Mouse (Mus musculus) embryonic facial prominence, embryonic 15.5 days (tissue): ENCODE measurements around the gene S100b. TPM values are rescaled to one million over a fixed set of nuclear protein-coding genes. Genes with fewer than 3 reads are reported as not detected.

Source experiments
- ATAC-seq: fragments of 200-750 bp; cut with Nextera tagmentation; 2 replicates; pipeline ENCODE4 v1.8.0; 2017; ENCODE audit warnings: low read depth, moderate TSS enrichment; ENCODE audit not compliant: insufficient number of reproducible peaks, low FRiP score, low TSS enrichment
- H3K27ac ChIP-seq: fragments of 300-500 bp; sonication (generic); replicated peaks from 2 replicates; pipeline ENCODE4 v1.5.1; 2015; ENCODE audit warnings: mild to moderate bottlenecking, inconsistent platforms
- H3K27me3 ChIP-seq: fragments of 300-500 bp; sonication (generic); 2 replicates; pipeline ENCODE4 v1.6.1; 2015; ENCODE audit warnings: inconsistent platforms
- H3K36me3 ChIP-seq: fragments of 300-500 bp; sonication (generic); 2 replicates; pipeline ENCODE4 v1.6.1; 2015; ENCODE audit warnings: mild to moderate bottlenecking, inconsistent platforms
- H3K4me1 ChIP-seq: fragments of 300-500 bp; sonication (generic); 2 replicates; pipeline ENCODE4 v1.6.1; 2015; ENCODE audit warnings: inconsistent platforms
- H3K4me2 ChIP-seq: fragments of 300-500 bp; sonication (generic); replicated peaks from 2 replicates; pipeline ENCODE4 v1.6.1; 2015; ENCODE audit warnings: mild to moderate bottlenecking, inconsistent platforms
- H3K4me3 ChIP-seq: fragments of 300-500 bp; sonication (generic); replicated peaks from 2 replicates; pipeline ENCODE4 v1.5.1; 2015; ENCODE audit warnings: mild to moderate bottlenecking, inconsistent platforms
- H3K9ac ChIP-seq: fragments of 300-500 bp; sonication (generic); 2 replicates; pipeline ENCODE4 v1.6.1; 2015; ENCODE audit warnings: inconsistent platforms
- H3K9me3 ChIP-seq: fragments of 300-500 bp; sonication (generic); replicated peaks from 2 replicates; pipeline ENCODE4 v1.6.1; 2016; ENCODE audit warnings: inconsistent platforms
- WGBS: fragments of 180-500 bp; shearing (Covaris S2); methylation state at CpG from one replicate; pipeline ENCODE4 v1.1.7; 2015; 5-methylcytosine and 5-hydroxymethylcytosine counted together
- polyA plus RNA-seq: library from polyadenylated mRNA; unstranded; fragments of >200 nt; fragmentation: Nextera tagmentation; extraction: Ambion mirVana; gene quantifications from 2 replicates; pipeline ENCODE4 v1.2.1, GENCODE M21; 2015

Gene S100b
- polyA plus RNA-seq, 1 experiment from 2014 or later: 8.5 TPM

DNA sequence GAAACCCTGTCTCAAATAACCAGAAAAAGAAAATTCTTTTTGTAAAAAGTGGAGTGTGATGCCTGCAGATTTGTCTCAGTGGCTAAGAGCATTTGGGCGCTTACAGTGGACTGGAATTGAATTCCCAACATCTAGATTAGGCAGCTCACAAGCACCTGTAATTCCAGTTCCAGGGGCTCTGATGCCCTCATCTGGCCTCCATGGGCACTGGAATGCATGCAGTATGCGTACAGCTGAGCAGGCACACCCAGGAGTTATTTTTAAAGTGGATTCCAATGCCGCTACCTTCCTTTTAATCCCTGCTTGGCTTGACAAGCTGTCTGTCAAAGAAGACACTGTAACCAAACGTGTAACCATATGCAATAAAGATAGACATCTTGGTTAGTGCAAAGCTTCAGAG lies 14.3 kb upstream of the S100b start:
- no peaks in the 10 kb centered on the region for H3K36me3 ChIP-seq
- WGBS: 53% methylated on average over 4 of the region's 4 CpGs
- no peak for ATAC-seq
- no peak overlapping the region for H3K27ac ChIP-seq
- no peak overlapping the region for H3K4me2 ChIP-seq
- no peak overlapping the region for H3K9ac ChIP-seq
- peaks cover 9% of the 10 kb centered on the region; the same call in 1 of the 2 replicates for H3K4me1 ChIP-seq
- no peaks in the 10 kb centered on the region for H3K9me3 ChIP-seq
- no peak overlapping the region for H3K4me3 ChIP-seq
- H3K27me3 ChIP-seq: no peaks in the 10 kb centered on the region

DNA sequence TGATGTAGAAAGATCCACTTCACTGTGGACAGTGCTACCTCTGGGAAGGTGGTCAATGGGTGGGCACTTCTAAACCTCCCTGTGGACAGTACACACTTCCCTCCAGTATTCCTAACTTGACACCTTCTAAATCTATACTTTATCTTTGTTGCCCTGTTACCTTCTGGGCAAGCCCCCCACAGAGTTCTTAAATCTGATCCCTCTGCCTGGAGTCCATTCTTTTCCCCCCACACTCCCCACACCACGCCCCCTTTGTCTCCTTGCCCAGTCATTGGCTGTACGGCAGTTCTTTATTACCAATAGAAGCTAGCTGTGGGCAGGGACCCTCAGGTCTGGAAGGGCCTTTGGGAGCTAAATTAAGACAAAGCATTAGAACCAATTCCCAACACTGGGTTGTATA lies 8.5 kb upstream of the S100b start:
- no peak overlapping the region for H3K27ac ChIP-seq
- peaks cover 9% of the 10 kb centered on the region; the same call in 1 of the 2 replicates for H3K4me1 ChIP-seq
- no peak overlapping the region for H3K9ac ChIP-seq
- no peaks in the 10 kb centered on the region for H3K36me3 ChIP-seq
- H3K27me3 ChIP-seq: no peaks in the 10 kb centered on the region
- no peak overlapping the region for H3K4me3 ChIP-seq
- no peaks in the 10 kb centered on the region for H3K9me3 ChIP-seq
- no peak for ATAC-seq
- 71% methylated on average over 2 of the region's 2 CpGs for WGBS
- no peak overlapping the region for H3K4me2 ChIP-seq

DNA sequence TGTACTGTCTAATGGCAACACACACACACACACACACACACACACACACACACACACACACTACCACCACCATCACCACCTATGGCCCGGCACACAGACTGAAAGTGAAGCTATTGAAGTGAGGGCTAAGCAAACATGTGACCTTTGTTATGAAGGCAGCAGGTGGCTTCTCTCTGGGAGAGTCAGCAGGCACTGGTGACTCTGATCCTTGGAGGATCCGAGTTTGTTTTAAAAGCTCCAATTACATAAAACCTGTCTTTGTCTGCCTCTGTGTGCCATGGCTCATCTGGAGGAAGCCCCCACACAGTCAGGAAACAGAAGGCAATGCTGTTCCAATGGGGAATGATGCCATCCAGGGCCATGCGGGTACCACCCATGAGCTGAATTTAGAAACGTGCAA lies 7.1 kb upstream of the S100b start:
- Histone ChIP-seq H3K4me3 (no peak overlapping the region), H3K36me3 (no peaks in the 10 kb centered on the region), H3K27ac (no peak overlapping the region), H3K9ac (no peak overlapping the region), H3K27me3 (no peaks in the 10 kb centered on the region), H3K9me3 (no peaks in the 10 kb centered on the region), H3K4me2 (no peak overlapping the region), H3K4me1 (peaks cover 9% of the 10 kb centered on the region; the same call in 1 of the 2 replicates)
- WGBS: 52% methylated on average over 4 of the region's 4 CpGs
- ATAC-seq: no peak

DNA sequence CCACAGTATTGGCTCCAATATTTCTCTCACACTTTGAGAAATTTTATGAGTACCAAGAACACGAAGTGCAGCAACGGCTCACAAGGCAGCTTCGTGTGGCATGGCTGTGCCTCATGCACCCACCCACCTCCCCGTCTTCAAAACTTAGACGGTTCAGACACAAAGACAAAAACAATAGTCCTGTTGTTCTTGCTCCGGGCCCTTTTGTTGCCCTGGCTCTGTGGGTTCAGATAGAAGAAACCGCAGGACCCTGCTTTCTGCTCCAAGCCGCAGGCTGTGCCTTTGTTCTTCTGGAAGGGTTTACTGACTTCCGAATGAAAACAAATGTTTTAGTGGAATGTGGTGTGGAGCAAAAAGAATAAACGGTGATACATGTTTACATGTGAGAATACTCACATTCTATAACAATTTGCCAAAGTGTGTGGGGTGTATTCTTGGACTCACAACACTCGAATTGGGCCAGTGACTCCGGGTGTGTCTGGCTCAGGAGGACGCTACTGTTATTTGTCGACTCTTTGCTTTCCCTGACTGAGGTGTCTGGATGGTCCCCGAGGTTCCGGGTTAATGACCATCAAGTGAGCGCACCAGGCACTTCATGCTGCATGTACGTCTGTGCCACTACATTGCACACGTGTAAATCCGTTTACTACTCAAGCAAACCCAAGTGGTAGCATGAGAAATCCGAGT lies 5.5 kb upstream of the S100b start:
- H3K9me3 ChIP-seq: no peaks in the 10 kb centered on the region
- 0 out of 2 replicates have a peak overlapping the region, but pooled peaks have one; percentile 14 for H3K27ac ChIP-seq
- H3K4me1 ChIP-seq: peaks cover 9% of the 10 kb centered on the region; the same call in 1 of the 2 replicates
- H3K36me3 ChIP-seq: no peaks in the 10 kb centered on the region
- whole genome bisulfite sequencing: 33% methylated on average over 21 of the region's 21 CpGs
- no peak overlapping the region for H3K4me2 ChIP-seq
- no peaks in the 10 kb centered on the region for H3K27me3 ChIP-seq
- H3K4me3 ChIP-seq: no peak overlapping the region
- H3K9ac ChIP-seq: no peak overlapping the region
- ATAC-seq: peak; percentile 39; the same call in 1 of the 2 replicates

GRCm38 (mm10) chr10:76248647-76248968 lies 5.0 kb upstream of the S100b start:
- H3K36me3 ChIP-seq: no peaks in the 10 kb centered on the region
- H3K27me3 ChIP-seq: no peaks in the 10 kb centered on the region
- peaks cover 14% of the 10 kb centered on the region for H3K4me1 ChIP-seq
- H3K9me3 ChIP-seq: no peaks in the 10 kb centered on the region
- H3K9ac ChIP-seq: no peak overlapping the region
- ATAC-seq: no peak
- no peak overlapping the region for H3K4me3 ChIP-seq
- H3K27ac ChIP-seq: 0 out of 2 replicates have a peak overlapping the region, but pooled peaks have one; percentile 11
- WGBS: 47% methylated on average over 5 of the region's 5 CpGs
- H3K4me2 ChIP-seq: no peak overlapping the region

GRCm38 (mm10) chr10:76250870-76251269 lies 2.8 kb upstream of the S100b start:
- no peak overlapping the region for H3K9ac ChIP-seq

GRCm38 (mm10) chr10:76253079-76253478 lies 574 bp upstream of the S100b start:
- H3K36me3 ChIP-seq: no peaks in the 10 kb centered on the region; the same call in 1 of the 2 replicates
- H3K4me3 ChIP-seq: no peak overlapping the region
- no peaks in the 10 kb centered on the region for H3K27me3 ChIP-seq
- no peak overlapping the region for H3K9ac ChIP-seq
- ATAC-seq: 0 out of 2 replicates have a peak, but pooled peaks have one; percentile 1
- WGBS: 95% methylated on average over 1 of the region's 1 CpGs
- H3K4me2 ChIP-seq: no peak overlapping the region
- no peaks in the 10 kb centered on the region for H3K9me3 ChIP-seq
- no peak overlapping the region; the same call in 1 of the 2 replicates for H3K27ac ChIP-seq
- peaks cover 18% of the 10 kb centered on the region for H3K4me1 ChIP-seq

More at GRCm38 (mm10) chr10:76250870-76251269, 2.8 kb upstream of the S100b start:
- ATAC-seq: no peak
- Histone ChIP-seq H3K27ac (no peak overlapping the region), H3K27me3 (no peaks in the 10 kb centered on the region), H3K4me2 (no peak overlapping the region), H3K4me3 (no peak overlapping the region), H3K4me1 (peaks cover 16% of the 10 kb centered on the region), H3K36me3 (no peaks in the 10 kb centered on the region), H3K9me3 (no peaks in the 10 kb centered on the region)
- WGBS: 80% methylated on average over 7 of the region's 7 CpGs

- Histone ChIP-seq H3K27me3 (no peaks in the 10 kb centered on the region), H3K9me3 (no peaks in the 10 kb centered on the region), H3K4me2 (no peak overlapping the region), H3K4me1 (peaks cover 20% of the 10 kb centered on the region), H3K9ac (no peak overlapping the region), H3K4me3 (no peak overlapping the region), H3K27ac (no peak overlapping the region), H3K36me3 (no peaks in the 10 kb centered on the region; the same call in 1 of the 2 replicates)
- WGBS: 67% methylated on average over 6 of the region's 6 CpGs
- no peak for ATAC-seq
Measured at GRCm38 (mm10) chr10:76255617-76256016, 2.0 kb downstream of the S100b start.

DNA sequence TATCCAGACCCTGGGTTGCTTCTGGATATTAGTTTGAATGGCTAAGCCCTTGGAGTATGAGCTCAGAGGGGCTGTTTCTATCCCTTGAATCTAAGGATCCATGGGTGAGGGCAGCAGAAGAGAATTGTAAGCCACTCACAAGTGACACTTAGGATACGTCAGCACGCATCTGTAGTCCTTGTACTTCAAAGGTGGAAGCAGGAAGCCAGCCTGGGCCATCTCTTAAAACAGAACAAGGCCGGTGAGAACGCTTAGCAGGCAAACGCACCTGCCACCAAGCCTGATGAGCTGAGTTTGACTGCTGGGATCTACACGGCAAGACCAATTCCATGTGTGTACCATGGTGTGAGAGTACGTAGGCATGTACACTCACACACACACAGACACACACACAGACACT lies 3.6 kb downstream of the S100b start:
- Histone ChIP-seq H3K9ac (no peak overlapping the region), H3K4me2 (no peak overlapping the region), H3K9me3 (no peaks in the 10 kb centered on the region), H3K27me3 (no peaks in the 10 kb centered on the region), H3K4me1 (peaks cover 20% of the 10 kb centered on the region), H3K27ac (no peak overlapping the region), H3K4me3 (no peak overlapping the region), H3K36me3 (no peaks in the 10 kb centered on the region; the same call in 1 of the 2 replicates)
- ATAC-seq: no peak
- 93% methylated on average over 7 of the region's 7 CpGs for WGBS

DNA sequence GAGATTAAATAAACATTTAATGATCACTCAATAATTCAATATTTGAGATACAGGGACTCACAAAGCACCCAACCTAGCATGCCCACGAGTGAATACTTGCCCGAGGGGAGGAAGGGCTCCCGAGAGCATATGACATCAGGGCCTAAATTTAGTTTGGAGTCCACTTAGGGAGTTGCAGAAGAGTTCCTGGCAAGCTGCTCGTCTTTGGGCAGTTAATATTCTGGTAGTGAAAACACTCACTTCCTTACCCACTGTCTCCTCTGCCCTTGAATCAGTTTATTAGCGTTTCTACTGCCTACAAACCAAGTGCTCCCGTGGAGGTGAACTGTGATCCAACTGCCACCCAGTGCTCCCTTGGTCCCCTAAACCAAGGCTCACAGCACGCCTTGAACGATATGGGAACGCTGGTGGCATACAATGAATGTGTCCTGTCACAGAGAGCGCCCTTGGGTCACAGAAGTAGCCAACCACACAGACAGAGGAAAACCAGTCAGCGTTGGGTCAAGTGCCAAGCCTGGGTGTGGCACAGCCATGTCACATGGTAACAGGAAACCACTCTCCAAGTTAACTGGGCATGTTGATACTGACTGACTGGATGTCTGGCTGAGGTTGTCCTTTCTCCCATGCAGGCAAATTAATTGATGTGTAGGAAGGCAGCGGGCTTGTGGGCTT lies 4.2 kb downstream of the S100b start:
- Histone ChIP-seq H3K27me3 (no peaks in the 10 kb centered on the region), H3K4me1 (peaks cover 20% of the 10 kb centered on the region), H3K9me3 (no peaks in the 10 kb centered on the region), H3K9ac (no peak overlapping the region), H3K36me3 (no peaks in the 10 kb centered on the region; the same call in 1 of the 2 replicates), H3K4me2 (no peak overlapping the region), H3K27ac (no peak overlapping the region), H3K4me3 (no peak overlapping the region)
- WGBS: 77% methylated on average over 12 of the region's 12 CpGs
- no peak for ATAC-seq

- Histone ChIP-seq H3K9ac (no peak overlapping the region), H3K4me1 (peaks cover 12% of the 10 kb centered on the region), H3K27ac (no peak overlapping the region), H3K4me2 (no peak overlapping the region), H3K9me3 (no peaks in the 10 kb centered on the region), H3K36me3 (peaks cover 11% of the 10 kb centered on the region; the same call in 1 of the 2 replicates), H3K4me3 (no peak overlapping the region), H3K27me3 (no peaks in the 10 kb centered on the region)
- 63% methylated on average over 18 of the region's 18 CpGs for WGBS
- no peak for ATAC-seq
Measured at GRCm38 (mm10) chr10:76259566-76260232, 6.0 kb downstream of the S100b start.
